Mouse (Mus musculus) kidney, postnatal 0 days (tissue): ENCODE measurements around the gene Fxyd6. TPM values are rescaled to one million over a fixed set of nuclear protein-coding genes. Genes with fewer than 3 reads are reported as not detected.

Source experiments
- ATAC-seq: fragments of 200-750 bp; cut with Nextera tagmentation; replicated peaks from 2 replicates; pipeline ENCODE4 v1.8.0; 2017; ENCODE audit warnings: low read depth, moderate number of reproducible peaks, moderate TSS enrichment, moderate library complexity; ENCODE audit not compliant: low FRiP score
- DNase-seq: peaks from one replicate; pipeline ENCODE4 v3.0.0-alpha.2; 2016; ENCODE audit warnings: low spot score
- H3K27ac ChIP-seq: fragments of 300-500 bp; sonication (generic); 2 replicates; pipeline ENCODE4 v1.5.1; 2014; ENCODE audit warnings: mild to moderate bottlenecking
- H3K27me3 ChIP-seq: fragments of 300-500 bp; sonication (generic); 2 replicates; pipeline ENCODE4 v1.6.1; 2014; ENCODE audit warnings: low read length, mixed read lengths; ENCODE audit not compliant: insufficient read depth
- H3K36me3 ChIP-seq: fragments of 300-500 bp; sonication (generic); 2 replicates; pipeline ENCODE4 v1.6.1; 2014; ENCODE audit warnings: low read length, mixed read lengths; ENCODE audit not compliant: insufficient read depth
- H3K4me1 ChIP-seq: fragments of 300-500 bp; sonication (generic); replicated peaks from 2 replicates; pipeline ENCODE4 v1.6.1; 2014; ENCODE audit warnings: antibody characterized with exemption, low read length, mixed read lengths; ENCODE audit not compliant: insufficient read depth
- H3K4me2 ChIP-seq: fragments of 300-500 bp; sonication (generic); 2 replicates; pipeline ENCODE4 v1.6.1; 2014; ENCODE audit warnings: mild to moderate bottlenecking, low read length, moderate library complexity, mixed read lengths
- H3K4me3 ChIP-seq: fragments of 300-500 bp; sonication (generic); replicated peaks from 2 replicates; pipeline ENCODE4 v1.5.1; 2014; ENCODE audit warnings: low read depth, low read length
- H3K9ac ChIP-seq: fragments of 300-500 bp; sonication (generic); 2 replicates; pipeline ENCODE4 v1.6.1; 2014; ENCODE audit warnings: low read depth, low read length
- H3K9me3 ChIP-seq: fragments of 300-500 bp; sonication (generic); replicated peaks from 2 replicates; pipeline ENCODE4 v1.6.1; 2016; ENCODE audit warnings: low read length, inconsistent platforms, mixed read lengths
- CTCF ChIP-seq: IDR thresholded peaks from 2 replicates; pipeline ENCODE4 v1.5.1; 2016; ENCODE audit warnings: antibody characterized with exemption, low read depth, mild to moderate bottlenecking, moderate library complexity
- WGBS: fragments of 180-500 bp; shearing (Covaris S2); extraction: QIAGEN DNeasy Blood & Tissue Kit; methylation state at CpG from one replicate; pipeline ENCODE4 v1.1.7; 2014; 5-methylcytosine and 5-hydroxymethylcytosine counted together
- polyA plus RNA-seq: library from polyadenylated mRNA; unstranded; fragments of >200 nt; fragmentation: Nextera tagmentation; extraction: Ambion mirVana; gene quantifications from 2 replicates; pipeline ENCODE4 v1.2.1, GENCODE M21; 2015

Gene Fxyd6
- polyA plus RNA-seq, 1 experiment from 2014 or later: 141 TPM

DNA sequence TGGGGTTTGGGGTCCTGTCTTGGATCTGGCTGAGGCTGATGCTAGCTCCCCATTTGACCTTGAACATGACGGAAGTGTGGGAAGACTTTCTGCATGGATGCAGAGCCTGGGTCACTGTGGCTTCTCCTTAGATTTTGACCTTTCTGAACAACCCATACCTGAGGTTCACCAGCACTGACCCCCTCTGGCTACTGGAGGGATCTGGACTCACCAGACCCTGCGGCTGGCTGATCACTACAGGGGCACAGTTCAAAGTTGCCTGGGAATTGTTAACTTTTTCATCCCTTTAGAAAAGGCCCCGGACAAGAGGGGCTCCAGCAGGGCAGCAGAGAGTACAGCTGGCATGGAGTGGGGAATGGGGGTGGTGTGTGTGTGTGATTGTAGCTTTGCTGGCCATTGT lies 36.8 kb downstream of the Fxyd6 start:
- no peak overlapping the region for H3K9ac ChIP-seq
- no peaks in the 10 kb centered on the region for H3K27me3 ChIP-seq
- H3K4me3 ChIP-seq: peak overlapping the region; percentile 19
- H3K4me1 ChIP-seq: no peaks in the 10 kb centered on the region
- peak overlapping the region; percentile 71 for H3K27ac ChIP-seq
- WGBS: 71% methylated on average over 3 of the region's 3 CpGs
- ATAC-seq: no peak; the same call in 1 of the 2 replicates
- no peak for DNase-seq
- H3K36me3 ChIP-seq: no peaks in the 10 kb centered on the region
- no peaks in the 10 kb centered on the region for H3K9me3 ChIP-seq
- TF ChIP-seq CTCF: no peak
- peak overlapping the region; percentile 50 for H3K4me2 ChIP-seq

DNA sequence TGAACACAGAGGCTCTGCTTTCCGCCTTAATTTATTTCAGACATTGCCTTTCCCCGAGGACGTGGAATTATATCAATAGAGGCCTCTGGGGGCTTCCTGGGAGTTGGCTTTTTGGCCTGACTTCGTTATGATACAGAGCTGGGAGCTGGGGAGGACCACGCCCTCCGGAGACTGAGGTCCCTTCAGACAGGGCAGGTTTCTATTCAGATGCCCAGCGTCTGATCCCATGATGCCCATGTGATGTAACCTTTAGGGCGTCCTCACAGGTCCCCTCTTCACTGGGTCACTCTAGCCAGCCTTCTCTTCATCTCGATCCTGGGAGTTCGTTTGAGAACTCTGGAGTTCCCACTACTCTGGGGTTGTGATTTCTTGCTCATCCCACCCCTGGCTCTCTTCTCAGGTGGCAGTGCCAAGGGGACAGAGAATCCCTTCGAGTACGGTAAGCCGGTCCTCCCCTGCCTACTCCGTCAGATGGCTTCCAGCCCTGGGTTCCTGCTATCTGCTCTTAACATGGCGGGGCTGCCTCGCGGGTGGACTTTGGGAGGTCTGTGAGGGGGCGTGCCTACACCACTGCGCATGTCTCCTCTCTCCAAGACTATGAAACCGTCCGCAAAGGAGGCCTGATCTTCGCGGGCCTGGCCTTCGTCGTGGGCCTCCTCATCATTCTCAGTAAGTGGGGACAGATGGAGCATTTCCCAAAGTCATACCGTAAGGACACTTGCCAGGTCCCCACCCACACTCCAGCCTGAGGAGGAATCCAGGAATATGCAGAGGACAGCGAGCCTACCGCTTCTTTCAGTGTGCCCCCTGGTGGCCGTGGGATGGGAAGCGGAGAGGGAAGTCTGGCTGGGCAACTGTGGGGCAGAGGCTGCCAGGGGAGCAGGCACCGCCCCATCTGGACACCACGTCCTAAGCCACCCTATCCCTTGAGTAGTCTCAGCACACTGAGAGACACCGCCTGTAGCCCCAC lies 38.0 kb downstream of the Fxyd6 start:
- Histone ChIP-seq H3K27me3 (no peaks in the 10 kb centered on the region), H3K36me3 (no peaks in the 10 kb centered on the region), H3K9me3 (no peaks in the 10 kb centered on the region), H3K4me2 (peak overlapping the region; percentile 50), H3K27ac (0 out of 2 replicates have a peak overlapping the region, but pooled peaks have one; percentile 28), H3K4me3 (peak overlapping the region; percentile 19; the same call in 1 of the 2 replicates), H3K4me1 (no peaks in the 10 kb centered on the region), H3K9ac (peak overlapping the region; percentile 13; the same call in 1 of the 2 replicates)
- TF ChIP-seq CTCF: peak; percentile 93
- WGBS: 37% methylated on average over 33 of the region's 33 CpGs
- ATAC-seq: peak; percentile 14
- peak; percentile 89 for DNase-seq

DNA sequence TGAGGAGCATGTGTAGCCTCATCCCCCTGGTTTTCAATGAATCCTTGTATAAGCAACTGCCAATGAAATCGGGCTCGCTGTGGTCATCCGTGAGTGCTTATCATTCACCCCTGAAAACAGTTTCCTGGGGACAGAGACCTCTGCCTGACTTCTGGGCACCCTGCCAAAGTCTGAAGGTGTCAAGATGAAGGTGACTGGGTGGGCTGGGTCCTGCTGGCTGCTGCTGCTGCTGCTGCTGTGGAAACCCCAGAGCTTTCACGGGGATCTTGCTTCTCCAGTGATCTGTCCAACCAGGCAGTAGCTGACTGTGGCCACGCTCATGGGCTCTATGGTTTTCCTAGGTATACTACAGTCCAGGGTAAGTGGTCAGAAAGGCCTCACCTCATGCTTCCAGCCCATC lies 40.2 kb downstream of the Fxyd6 start:
- no peak for TF ChIP-seq CTCF
- ATAC-seq: no peak
- H3K4me2 ChIP-seq: no peak overlapping the region
- H3K9ac ChIP-seq: no peak overlapping the region
- no peak overlapping the region for H3K4me3 ChIP-seq
- H3K9me3 ChIP-seq: no peaks in the 10 kb centered on the region
- no peak overlapping the region for H3K27ac ChIP-seq
- H3K36me3 ChIP-seq: no peaks in the 10 kb centered on the region
- H3K4me1 ChIP-seq: no peaks in the 10 kb centered on the region
- no peak for DNase-seq
- H3K27me3 ChIP-seq: no peaks in the 10 kb centered on the region
- 70% methylated on average over 5 of the region's 5 CpGs for WGBS

DNA sequence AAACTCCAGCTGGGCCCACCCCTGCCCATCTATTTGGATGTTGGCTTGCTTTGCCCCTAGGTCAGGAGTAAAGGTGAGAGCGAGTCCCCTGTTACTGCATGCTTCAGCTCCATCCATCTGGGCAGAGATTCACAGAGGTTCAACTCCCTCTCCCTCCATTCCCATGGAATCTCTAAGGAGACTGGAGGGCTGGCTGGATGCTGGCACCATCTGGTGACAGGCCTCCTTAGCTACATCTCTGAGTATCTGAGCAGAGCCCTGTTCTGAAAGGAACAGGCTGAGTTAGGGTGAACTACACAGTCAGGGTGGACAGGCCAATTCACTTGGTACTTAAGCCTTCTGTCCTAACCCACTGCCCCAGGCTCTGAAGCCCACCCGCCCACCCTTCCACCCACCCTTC lies 40.6 kb downstream of the Fxyd6 start:
- Histone ChIP-seq H3K4me3 (no peak overlapping the region), H3K4me1 (no peaks in the 10 kb centered on the region), H3K36me3 (no peaks in the 10 kb centered on the region), H3K9ac (no peak overlapping the region), H3K9me3 (no peaks in the 10 kb centered on the region), H3K27ac (no peak overlapping the region), H3K27me3 (no peaks in the 10 kb centered on the region), H3K4me2 (no peak overlapping the region)
- no peak for ATAC-seq
- DNase-seq: no peak
- TF ChIP-seq CTCF: no peak
- whole genome bisulfite sequencing: 87% methylated on average over 2 of the region's 2 CpGs

DNA sequence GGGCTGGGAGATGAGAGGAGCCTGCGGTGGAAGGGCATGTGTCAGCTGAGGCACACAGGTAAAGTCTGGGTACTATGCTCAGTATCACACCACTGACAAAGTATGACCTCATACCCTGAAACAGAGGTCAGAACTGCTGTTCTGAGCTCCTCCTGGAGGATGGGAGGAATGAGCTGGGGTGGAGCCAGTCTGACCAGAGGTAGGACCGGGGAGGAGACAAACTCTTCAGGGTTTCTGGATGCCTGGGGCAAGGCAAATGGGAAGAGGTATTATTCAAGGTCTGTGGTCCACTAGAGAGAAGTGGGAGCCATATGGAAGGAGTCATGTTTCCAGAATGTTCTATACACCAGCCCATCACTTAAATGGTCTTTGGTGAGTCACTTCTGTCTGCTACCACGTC lies 41.1 kb downstream of the Fxyd6 start:
- H3K4me1 ChIP-seq: no peaks in the 10 kb centered on the region
- H3K4me3 ChIP-seq: no peak overlapping the region
- no peaks in the 10 kb centered on the region for H3K27me3 ChIP-seq
- no peak overlapping the region for H3K27ac ChIP-seq
- ATAC-seq (no peak), DNase-seq (no peak)
- H3K36me3 ChIP-seq: no peaks in the 10 kb centered on the region
- H3K9me3 ChIP-seq: no peaks in the 10 kb centered on the region
- 87% methylated on average over 3 of the region's 3 CpGs for WGBS
- H3K4me2 ChIP-seq: no peak overlapping the region
- no peak overlapping the region for H3K9ac ChIP-seq
- TF ChIP-seq CTCF: no peak

DNA sequence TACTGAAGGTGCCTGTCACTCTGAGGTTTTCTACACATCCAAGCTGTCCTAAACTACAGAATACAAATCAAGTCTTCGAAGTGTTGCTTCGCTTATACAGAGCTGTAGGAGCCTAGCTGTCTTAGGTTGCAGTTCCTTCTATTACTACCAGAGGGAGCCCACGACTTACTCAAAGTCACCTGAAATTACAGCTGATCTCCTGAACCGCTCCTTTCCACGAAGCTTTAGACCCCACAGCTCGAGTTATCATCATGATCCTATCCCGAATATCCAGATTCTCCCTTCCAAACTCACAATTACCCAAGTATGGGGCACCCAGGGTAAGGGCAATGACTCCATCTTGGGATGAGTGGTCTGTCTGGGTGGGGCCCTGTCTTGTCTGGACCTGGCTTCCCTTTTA lies 41.8 kb downstream of the Fxyd6 start:
- peak; percentile 76 for TF ChIP-seq CTCF
- Histone ChIP-seq H3K27ac (peak overlapping the region; percentile 72; the same call in 1 of the 2 replicates), H3K9me3 (no peaks in the 10 kb centered on the region), H3K9ac (no peak overlapping the region), H3K36me3 (no peaks in the 10 kb centered on the region), H3K4me3 (no peak overlapping the region), H3K27me3 (no peaks in the 10 kb centered on the region), H3K4me2 (peak overlapping the region; percentile 37), H3K4me1 (no peaks in the 10 kb centered on the region)
- ATAC-seq: no peak
- DNase-seq: peak; percentile 87
- WGBS: 16% methylated on average over 7 of the region's 7 CpGs
